Mouse (Mus musculus): ENCODE results near the gene Cdca5.

- no peak for TF ChIP-seq CTCF (IDR thresholded peaks at IDR 0.05; ENCODE audit: low read depth, low read length)
- TF ChIP-seq EP300 (IDR thresholded peaks at IDR 0.05; ENCODE audit: insufficient read depth, low read depth, low read length), result no peak
- no peak for TF ChIP-seq POLR2A (IDR thresholded peaks at IDR 0.05; ENCODE audit: insufficient read depth, low read length)
These were observed 42.5 kb upstream of the Cdca5 start for GRCm38 (mm10) chr19:6042293-6042692.

Measured in ES-Bruce4 (cell line).